Mouse (Mus musculus): Measurements from ENCODE around the gene Pdik1l. TPM values are rescaled to one million over a fixed set of nuclear protein-coding genes. Genes with fewer than 3 reads are reported as not detected.

The Pdik1l gene
- 38.5 and 45.1 TPM in 2 replicates for polyA plus RNA-seq (2014; fragmentation: Nextera tagmentation; extraction: Ambion mirVana)

- Histone ChIP-seq H3K9ac (peak within 1 kb of the TSS; percentile 93), H3K27ac (peak within 1 kb of the TSS; percentile 99), H3K4me2 (replicated peaks) (peak within 1 kb of the TSS; percentile 89), H3K9me3 (ENCODE audit: control insufficient read depth, low read length) (no peaks in the 10 kb centered on the region), H3K27me3 (ENCODE audit: control insufficient read depth, insufficient read depth, low read length) (no peaks in the 10 kb centered on the region), H3K4me3 (replicated peaks; ENCODE audit: low read length) (peak within 1 kb of the TSS; percentile 99), H3K4me1 (replicated peaks; ENCODE audit: control insufficient read depth, insufficient read depth, low read length) (peaks cover 20% of the 10 kb centered on the region), H3K36me3 (replicated peaks; ENCODE audit: control insufficient read depth, insufficient read depth) (peaks cover 19% of the 10 kb centered on the region)
- WGBS: under 1% methylated on average over 41 of the region's 43 CpGs
- peak; percentile 75 for DNase-seq (ENCODE audit: low spot score)
- peak; percentile 82 for ATAC-seq (ENCODE audit: low FRiP score)
Observed at GRCm38 (mm10) chr4:134287575-134288025, at the start of gene Pdik1l. Gene Pdik1l, minus strand, starts transcription at chr4:134287895.

DNA sequence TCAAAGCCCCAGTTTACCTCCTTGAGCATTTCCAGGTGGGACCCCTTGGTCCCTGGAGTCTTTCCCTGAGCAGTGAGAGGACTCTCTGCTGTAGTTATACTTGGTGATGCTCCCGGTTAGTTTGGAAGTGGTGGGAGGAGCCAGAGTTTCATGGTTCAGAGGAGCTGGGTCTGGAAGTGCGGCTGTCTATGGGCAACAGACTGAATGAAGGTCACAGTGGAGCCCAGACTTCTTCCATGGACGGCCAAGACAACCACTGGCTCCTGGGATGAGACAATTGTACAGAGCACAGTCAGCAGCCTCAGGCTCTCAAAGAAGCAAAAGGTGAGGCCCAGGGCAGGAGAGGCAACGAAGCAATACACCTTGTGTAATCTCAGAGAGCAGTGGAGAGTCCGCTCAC lies 42.6 kb upstream of the Pdik1l start:
- no peak for ATAC-seq (ENCODE audit: low FRiP score)
- no peaks in the 10 kb centered on the region for H3K9me3 ChIP-seq (ENCODE audit: control insufficient read depth, low read length)
- H3K4me2 ChIP-seq (replicated peaks): no peak overlapping the region
- no peaks in the 10 kb centered on the region for H3K27me3 ChIP-seq (ENCODE audit: control insufficient read depth, insufficient read depth, low read length)
- no peaks in the 10 kb centered on the region for H3K4me1 ChIP-seq (replicated peaks; ENCODE audit: control insufficient read depth, insufficient read depth, low read length)
- no peaks in the 10 kb centered on the region for H3K36me3 ChIP-seq (replicated peaks; ENCODE audit: control insufficient read depth, insufficient read depth)
- WGBS: 61% methylated on average over 5 of the region's 5 CpGs
- no peak overlapping the region for H3K27ac ChIP-seq
- no peak overlapping the region for H3K4me3 ChIP-seq (replicated peaks; ENCODE audit: low read length)
- DNase-seq (ENCODE audit: low spot score): no peak
- no peak overlapping the region for H3K9ac ChIP-seq

DNA sequence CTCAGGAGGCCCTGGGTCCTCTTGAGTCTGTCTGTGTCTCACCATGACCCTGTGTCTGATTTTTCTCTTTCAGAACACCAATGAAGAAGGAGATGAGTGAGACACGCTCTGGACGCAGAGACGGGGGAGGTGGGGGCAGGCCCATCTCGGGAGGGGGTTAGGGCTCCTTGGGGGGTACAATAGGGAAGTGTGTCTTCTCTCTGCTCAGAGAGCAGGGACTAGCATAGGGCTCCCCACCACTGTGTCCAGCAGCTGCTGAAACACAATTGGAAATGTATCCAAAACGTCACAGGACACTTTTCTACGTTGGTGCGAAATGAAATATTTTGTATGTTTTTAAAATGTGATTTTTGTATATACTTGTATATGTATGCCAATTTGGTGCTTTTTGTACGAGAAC lies 41.1 kb upstream of the Pdik1l start:
- no peak overlapping the region for H3K4me2 ChIP-seq (replicated peaks)
- H3K9ac ChIP-seq: no peak overlapping the region
- H3K27ac ChIP-seq: no peak overlapping the region
- no peak overlapping the region for H3K4me3 ChIP-seq (replicated peaks; ENCODE audit: low read length)
- H3K4me1 ChIP-seq (replicated peaks; ENCODE audit: control insufficient read depth, insufficient read depth, low read length): no peaks in the 10 kb centered on the region
- ATAC-seq (ENCODE audit: low FRiP score) (no peak), DNase-seq (ENCODE audit: low spot score) (no peak)
- WGBS: 83% methylated on average over 8 of the region's 8 CpGs
- no peaks in the 10 kb centered on the region for H3K36me3 ChIP-seq (replicated peaks; ENCODE audit: control insufficient read depth, insufficient read depth)
- H3K27me3 ChIP-seq (ENCODE audit: control insufficient read depth, insufficient read depth, low read length): no peaks in the 10 kb centered on the region
- no peaks in the 10 kb centered on the region for H3K9me3 ChIP-seq (ENCODE audit: control insufficient read depth, low read length)

- Histone ChIP-seq H3K4me1 (replicated peaks; ENCODE audit: control insufficient read depth, insufficient read depth, low read length) (no peaks in the 10 kb centered on the region), H3K9me3 (ENCODE audit: control insufficient read depth, low read length) (no peaks in the 10 kb centered on the region), H3K36me3 (replicated peaks; ENCODE audit: control insufficient read depth, insufficient read depth) (no peaks in the 10 kb centered on the region), H3K9ac (no peak overlapping the region), H3K27me3 (ENCODE audit: control insufficient read depth, insufficient read depth, low read length) (no peaks in the 10 kb centered on the region), H3K27ac (no peak overlapping the region), H3K4me2 (replicated peaks) (no peak overlapping the region), H3K4me3 (replicated peaks; ENCODE audit: low read length) (no peak overlapping the region)
- 49% methylated on average over 8 of the region's 8 CpGs for WGBS
- DNase-seq (ENCODE audit: low spot score): no peak
- ATAC-seq (ENCODE audit: low FRiP score): no peak
Observed at GRCm38 (mm10) chr4:134328151-134328550, 40.5 kb upstream of the Pdik1l start.

DNA sequence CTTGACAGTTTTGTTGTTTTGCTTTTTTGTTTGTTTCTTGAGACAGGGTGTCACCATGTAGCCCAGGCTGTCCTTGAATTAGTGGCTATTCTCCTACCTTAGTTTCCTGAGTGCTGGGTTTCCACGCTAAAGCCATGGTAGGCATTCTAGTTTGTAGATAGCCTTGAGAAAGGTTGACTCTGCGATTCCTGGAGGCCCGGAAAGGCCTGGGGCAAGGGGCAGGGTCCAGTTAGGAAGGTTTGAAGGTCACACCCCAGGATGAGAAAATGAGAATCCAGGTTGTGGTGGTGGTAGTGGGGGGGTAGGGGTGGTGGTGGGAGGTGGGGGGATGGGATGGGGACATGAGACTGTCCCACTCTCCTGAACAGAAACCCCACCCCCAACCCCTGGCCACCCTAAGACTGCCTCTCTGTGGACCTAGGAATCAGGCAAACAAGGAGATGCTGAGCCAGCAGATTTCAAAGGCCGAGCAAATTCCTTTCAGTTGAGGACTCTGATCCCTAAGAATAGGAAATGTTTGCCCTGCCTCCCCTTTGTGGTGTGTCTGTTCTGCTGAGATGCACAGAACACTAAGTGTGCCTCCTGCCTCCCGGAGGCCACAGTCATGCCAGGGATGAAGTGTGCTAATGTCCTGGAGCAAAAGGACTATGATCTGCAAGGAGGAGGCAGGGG lies 39.3 kb upstream of the Pdik1l start:
- ATAC-seq (ENCODE audit: low FRiP score) (no peak), DNase-seq (ENCODE audit: low spot score) (no peak)
- H3K9me3 ChIP-seq (ENCODE audit: control insufficient read depth, low read length): no peaks in the 10 kb centered on the region

GRCm38 (mm10) chr4:134324655-134325054 lies 37.0 kb upstream of the Pdik1l start:
- no peak overlapping the region for H3K4me3 ChIP-seq (replicated peaks; ENCODE audit: low read length)
- DNase-seq (ENCODE audit: low spot score): no peak
- no peak overlapping the region for H3K9ac ChIP-seq
- no peaks in the 10 kb centered on the region for H3K36me3 ChIP-seq (replicated peaks; ENCODE audit: control insufficient read depth, insufficient read depth)
- no peak for ATAC-seq (ENCODE audit: low FRiP score)
- no peaks in the 10 kb centered on the region for H3K9me3 ChIP-seq (ENCODE audit: control insufficient read depth, low read length)
- no peaks in the 10 kb centered on the region for H3K27me3 ChIP-seq (ENCODE audit: control insufficient read depth, insufficient read depth, low read length)
- 74% methylated on average over 5 of the region's 5 CpGs for WGBS
- no peak overlapping the region for H3K4me2 ChIP-seq (replicated peaks)
- H3K4me1 ChIP-seq (replicated peaks; ENCODE audit: control insufficient read depth, insufficient read depth, low read length): no peaks in the 10 kb centered on the region
- no peak overlapping the region for H3K27ac ChIP-seq

More for the DNA sequence above, 39.3 kb upstream of the Pdik1l start:
- Histone ChIP-seq H3K9ac (no peak overlapping the region), H3K27me3 (ENCODE audit: control insufficient read depth, insufficient read depth, low read length) (no peaks in the 10 kb centered on the region), H3K27ac (no peak overlapping the region), H3K4me1 (replicated peaks; ENCODE audit: control insufficient read depth, insufficient read depth, low read length) (no peaks in the 10 kb centered on the region), H3K36me3 (replicated peaks; ENCODE audit: control insufficient read depth, insufficient read depth) (no peaks in the 10 kb centered on the region), H3K4me3 (replicated peaks; ENCODE audit: low read length) (no peak overlapping the region), H3K4me2 (replicated peaks) (no peak overlapping the region)
- WGBS: 58% methylated on average over 5 of the region's 5 CpGs

GRCm38 (mm10) chr4:134321524-134321923 lies 33.8 kb upstream of the Pdik1l start:
- Histone ChIP-seq H3K9me3 (ENCODE audit: control insufficient read depth, low read length) (no peaks in the 10 kb centered on the region), H3K27ac (no peak overlapping the region), H3K4me2 (replicated peaks) (no peak overlapping the region), H3K4me3 (replicated peaks; ENCODE audit: low read length) (no peak overlapping the region), H3K36me3 (replicated peaks; ENCODE audit: control insufficient read depth, insufficient read depth) (no peaks in the 10 kb centered on the region), H3K4me1 (replicated peaks; ENCODE audit: control insufficient read depth, insufficient read depth, low read length) (no peaks in the 10 kb centered on the region), H3K27me3 (ENCODE audit: control insufficient read depth, insufficient read depth, low read length) (no peaks in the 10 kb centered on the region), H3K9ac (no peak overlapping the region)
- WGBS: 63% methylated on average over 3 of the region's 3 CpGs
- DNase-seq (ENCODE audit: low spot score): no peak
- ATAC-seq (ENCODE audit: low FRiP score): no peak

DNA sequence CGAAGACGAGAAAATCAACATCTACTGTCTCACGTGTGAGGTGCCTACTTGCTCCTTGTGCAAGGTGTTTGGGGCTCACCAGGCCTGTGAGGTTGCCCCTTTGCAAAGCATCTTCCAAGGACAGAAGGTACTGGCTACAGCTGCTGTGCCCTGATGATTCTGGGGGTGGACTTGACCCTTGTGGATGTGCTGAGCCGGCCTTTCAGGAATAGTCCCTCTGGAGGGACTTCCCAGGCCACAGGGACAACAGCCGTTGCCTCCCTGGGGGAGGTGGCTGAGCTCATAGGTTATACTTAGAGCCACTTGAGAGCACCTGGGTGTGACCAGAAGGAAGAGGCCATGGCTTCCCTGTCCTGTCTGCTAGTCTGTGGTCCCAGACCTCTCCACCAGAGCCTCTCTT lies 32.0 kb upstream of the Pdik1l start:
- no peaks in the 10 kb centered on the region for H3K4me1 ChIP-seq (replicated peaks; ENCODE audit: control insufficient read depth, insufficient read depth, low read length)

GRCm38 (mm10) chr4:134319074-134319473 lies 31.4 kb upstream of the Pdik1l start:
- Histone ChIP-seq H3K36me3 (replicated peaks; ENCODE audit: control insufficient read depth, insufficient read depth) (no peaks in the 10 kb centered on the region), H3K4me3 (replicated peaks; ENCODE audit: low read length) (no peak overlapping the region), H3K27me3 (ENCODE audit: control insufficient read depth, insufficient read depth, low read length) (no peaks in the 10 kb centered on the region), H3K4me2 (replicated peaks) (no peak overlapping the region), H3K9me3 (ENCODE audit: control insufficient read depth, low read length) (no peaks in the 10 kb centered on the region), H3K9ac (no peak overlapping the region), H3K27ac (no peak overlapping the region), H3K4me1 (replicated peaks; ENCODE audit: control insufficient read depth, insufficient read depth, low read length) (no peaks in the 10 kb centered on the region)
- no peak for DNase-seq (ENCODE audit: low spot score)
- 93% methylated on average over 5 of the region's 5 CpGs for WGBS
- ATAC-seq (ENCODE audit: low FRiP score): no peak

More for the DNA sequence above, 32.0 kb upstream of the Pdik1l start:
- H3K9ac ChIP-seq: no peak overlapping the region
- 77% methylated on average over 5 of the region's 5 CpGs for WGBS
- H3K27ac ChIP-seq: no peak overlapping the region
- H3K27me3 ChIP-seq (ENCODE audit: control insufficient read depth, insufficient read depth, low read length): no peaks in the 10 kb centered on the region
- no peak overlapping the region for H3K4me2 ChIP-seq (replicated peaks)
- DNase-seq (ENCODE audit: low spot score) (no peak), ATAC-seq (ENCODE audit: low FRiP score) (no peak)
- no peak overlapping the region for H3K4me3 ChIP-seq (replicated peaks; ENCODE audit: low read length)
- H3K36me3 ChIP-seq (replicated peaks; ENCODE audit: control insufficient read depth, insufficient read depth): no peaks in the 10 kb centered on the region
- no peaks in the 10 kb centered on the region for H3K9me3 ChIP-seq (ENCODE audit: control insufficient read depth, low read length)

DNA sequence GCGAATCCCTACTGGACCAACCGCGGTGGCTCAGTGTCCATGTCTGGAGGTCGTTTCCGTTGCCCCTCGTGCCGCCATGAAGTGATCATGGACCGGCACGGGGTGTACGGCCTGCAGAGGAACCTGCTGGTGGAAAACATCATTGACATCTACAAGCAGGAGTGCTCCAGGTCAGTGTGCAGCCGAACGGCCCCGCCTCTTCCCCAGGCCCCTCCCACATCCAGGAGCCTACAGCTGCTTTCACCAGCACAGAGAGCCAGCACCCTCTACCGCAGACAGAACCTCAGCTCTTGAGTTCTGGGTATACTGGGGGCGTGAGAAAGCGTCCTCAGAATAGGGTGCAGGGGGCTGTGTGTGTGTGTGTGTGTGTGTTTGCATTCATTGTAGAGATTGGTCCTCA lies 28.7 kb upstream of the Pdik1l start:
- no peaks in the 10 kb centered on the region for H3K4me1 ChIP-seq (replicated peaks; ENCODE audit: control insufficient read depth, insufficient read depth, low read length)

More for the DNA sequence above, 28.7 kb upstream of the Pdik1l start:
- Histone ChIP-seq H3K36me3 (replicated peaks; ENCODE audit: control insufficient read depth, insufficient read depth) (no peaks in the 10 kb centered on the region), H3K4me2 (replicated peaks) (no peak overlapping the region), H3K27me3 (ENCODE audit: control insufficient read depth, insufficient read depth, low read length) (no peaks in the 10 kb centered on the region), H3K9ac (no peak overlapping the region), H3K9me3 (ENCODE audit: control insufficient read depth, low read length) (no peaks in the 10 kb centered on the region), H3K4me3 (replicated peaks; ENCODE audit: low read length) (no peak overlapping the region), H3K27ac (no peak overlapping the region)
- no peak for DNase-seq (ENCODE audit: low spot score)
- 57% methylated on average over 16 of the region's 16 CpGs for WGBS
- ATAC-seq (ENCODE audit: low FRiP score): no peak

All from hindbrain, embryonic 14.5 days (tissue).